Mouse (Mus musculus) forebrain, embryonic 12.5 days (tissue): ENCODE results near the gene Fitm2. TPM values are rescaled to one million over a fixed set of nuclear protein-coding genes. Genes with fewer than 3 reads are reported as not detected.

Experiments
- ATAC-seq: fragments of 200-750 bp; cut with Nextera tagmentation; 2 replicates; pipeline ENCODE4 v1.8.0; 2017; ENCODE audit warnings: moderate TSS enrichment; ENCODE audit not compliant: low FRiP score
- H3K27ac ChIP-seq: fragments of 300-500 bp; sonication (generic); 2 replicates; pipeline ENCODE4 v1.5.1; 2016; ENCODE audit warnings: mild to moderate bottlenecking
- H3K27me3 ChIP-seq: fragments of 300-500 bp; sonication (generic); 2 replicates; pipeline ENCODE4 v1.6.1; 2016; ENCODE audit warnings: mild to moderate bottlenecking
- H3K36me3 ChIP-seq: fragments of 300-500 bp; sonication (generic); replicated peaks from 2 replicates; pipeline ENCODE4 v1.6.1; 2016; ENCODE audit warnings: mild to moderate bottlenecking
- H3K4me1 ChIP-seq: fragments of 300-500 bp; sonication (generic); 2 replicates; pipeline ENCODE4 v1.6.1; 2016
- H3K4me2 ChIP-seq: fragments of 300-500 bp; sonication (generic); 2 replicates; pipeline ENCODE4 v1.6.1; 2016; ENCODE audit warnings: mild to moderate bottlenecking, moderate library complexity
- H3K4me3 ChIP-seq: fragments of 300-500 bp; sonication (generic); replicated peaks from 2 replicates; pipeline ENCODE4 v1.5.1; 2016; ENCODE audit warnings: mild to moderate bottlenecking
- H3K9ac ChIP-seq: fragments of 300-500 bp; sonication (generic); 2 replicates; pipeline ENCODE4 v1.6.1; 2016; ENCODE audit warnings: mild to moderate bottlenecking
- H3K9me3 ChIP-seq: fragments of 300-500 bp; sonication (generic); 2 replicates; pipeline ENCODE4 v1.6.1; 2016
- WGBS: fragments of 180-500 bp; shearing (Covaris S2); methylation state at CpG from one replicate; pipeline ENCODE4 v1.1.7; 2016; 5-methylcytosine and 5-hydroxymethylcytosine counted together
- polyA plus RNA-seq: library from polyadenylated mRNA; unstranded; fragments of >200 nt; fragmentation: Nextera tagmentation; extraction: Ambion mirVana; gene quantifications from 2 replicates; pipeline ENCODE4 v1.2.1, GENCODE M21; 2016

The Fitm2 gene
- polyA plus RNA-seq = 11.5 and 11.7 TPM in 2 replicates

DNA sequence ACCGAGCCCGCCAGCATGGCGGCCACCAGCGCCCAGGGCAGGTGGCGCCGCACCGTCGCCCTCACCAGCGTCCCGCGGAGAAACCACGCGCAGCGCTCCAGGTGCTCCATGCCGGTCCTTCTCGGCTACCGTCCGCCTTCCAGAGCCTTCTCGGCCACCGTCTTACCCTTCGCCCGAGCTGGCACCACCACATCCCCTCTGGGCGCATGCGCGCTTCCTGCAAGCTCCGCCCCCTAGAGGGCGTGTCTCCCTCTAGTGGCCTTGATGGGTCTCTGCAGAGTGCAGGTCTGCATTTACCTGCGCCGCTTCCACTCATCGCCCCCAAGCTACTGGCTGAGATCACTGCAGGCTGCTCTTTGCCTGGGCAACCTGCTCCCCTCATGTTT lies at the start of gene Fitm2:
Gene Fitm2, minus strand, starts transcription at position 164 of the 386 bp plus-strand sequence.
- H3K27ac ChIP-seq = peak within 1 kb of the TSS; percentile 66; the same call in 1 of the 2 replicates
- H3K4me3 ChIP-seq = peak within 1 kb of the TSS; percentile 86
- ATAC-seq = peak; percentile 95
- H3K27me3 ChIP-seq = no peaks in the 10 kb centered on the region
- peak within 1 kb of the TSS; percentile 87 for H3K4me2 ChIP-seq
- under 1% methylated on average over 30 of the region's 30 CpGs for WGBS
- peaks cover 12% of the 10 kb centered on the region for H3K4me1 ChIP-seq
- H3K9me3 ChIP-seq = no peaks in the 10 kb centered on the region
- H3K36me3 ChIP-seq = peaks cover 23% of the 10 kb centered on the region
- H3K9ac ChIP-seq = peak within 1 kb of the TSS; percentile 82

DNA sequence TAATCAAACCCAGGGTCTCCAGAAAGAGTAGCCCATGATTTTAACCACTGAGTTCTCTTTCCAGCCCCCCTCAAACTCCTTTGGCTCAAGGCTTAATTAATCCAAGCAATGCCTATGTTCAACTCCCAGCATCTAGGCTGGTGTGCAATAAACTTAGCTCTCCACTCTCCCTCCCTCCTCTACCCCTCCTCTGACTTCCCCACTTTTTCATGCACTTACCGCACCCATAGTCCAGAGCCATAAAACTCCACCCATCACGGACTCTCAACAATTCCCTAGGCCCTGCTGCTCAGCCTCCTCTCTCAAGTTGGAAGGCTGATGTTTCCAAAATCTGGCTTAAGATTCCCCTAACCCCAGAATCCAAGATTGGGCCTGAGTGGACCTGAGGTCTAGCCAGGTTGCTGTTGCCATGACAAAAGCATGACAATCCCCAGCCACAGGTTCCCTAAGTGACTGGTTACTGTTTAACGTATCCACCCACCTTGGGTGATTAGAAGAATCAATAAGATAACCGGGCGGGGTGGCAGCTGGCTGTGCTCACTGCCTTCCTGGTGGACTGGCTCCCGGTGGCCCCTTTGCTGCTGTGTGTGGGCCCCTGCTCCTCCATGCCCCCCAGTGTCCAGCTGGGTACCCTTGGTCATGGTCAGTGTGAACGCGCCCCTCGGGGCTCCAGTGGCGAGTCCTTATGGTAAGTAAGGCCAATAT lies 34.0 kb upstream of the Fitm2 start, which contains the start of gene Hnf4a:
Gene Hnf4a, plus strand, starts transcription at position 509 of the 705 bp plus-strand sequence.
- ATAC-seq = no peak
- no peak within 1 kb of the TSS for H3K4me3 ChIP-seq
- WGBS = 85% methylated on average over 10 of the region's 10 CpGs
- H3K4me2 ChIP-seq = no peak within 1 kb of the TSS
- H3K9ac ChIP-seq = no peak within 1 kb of the TSS
- no peaks in the 10 kb centered on the region for H3K4me1 ChIP-seq
- H3K27me3 ChIP-seq = no peaks in the 10 kb centered on the region
- no peaks in the 10 kb centered on the region for H3K9me3 ChIP-seq
- no peaks in the 10 kb centered on the region for H3K36me3 ChIP-seq
- H3K27ac ChIP-seq = no peak within 1 kb of the TSS

DNA sequence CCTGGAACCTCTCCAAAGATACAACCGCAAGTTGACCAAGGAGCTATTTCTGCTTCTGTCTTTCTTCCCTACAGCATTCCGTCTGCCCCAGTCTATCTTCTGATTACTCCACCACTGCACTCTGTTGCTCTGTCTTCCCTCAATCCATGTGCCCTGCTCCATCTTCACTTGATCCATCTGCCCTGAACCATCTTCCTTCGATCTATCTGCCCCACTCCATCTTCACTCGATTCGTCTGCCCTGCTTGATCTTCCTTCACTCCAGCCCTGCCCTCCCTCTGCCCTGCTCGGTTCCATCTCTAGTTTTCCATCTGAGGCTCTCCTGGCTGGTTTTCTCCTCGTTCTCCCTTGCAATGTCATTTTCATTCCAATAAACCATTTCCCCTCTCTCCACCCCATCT lies 30.8 kb upstream of the Fitm2 start:
- Histone ChIP-seq H3K9ac (no peak overlapping the region), H3K9me3 (no peaks in the 10 kb centered on the region), H3K4me3 (no peak overlapping the region), H3K36me3 (no peaks in the 10 kb centered on the region), H3K4me2 (no peak overlapping the region), H3K4me1 (no peaks in the 10 kb centered on the region), H3K27me3 (no peaks in the 10 kb centered on the region), H3K27ac (no peak overlapping the region)
- 82% methylated on average over 7 of the region's 7 CpGs for WGBS
- ATAC-seq = no peak

DNA sequence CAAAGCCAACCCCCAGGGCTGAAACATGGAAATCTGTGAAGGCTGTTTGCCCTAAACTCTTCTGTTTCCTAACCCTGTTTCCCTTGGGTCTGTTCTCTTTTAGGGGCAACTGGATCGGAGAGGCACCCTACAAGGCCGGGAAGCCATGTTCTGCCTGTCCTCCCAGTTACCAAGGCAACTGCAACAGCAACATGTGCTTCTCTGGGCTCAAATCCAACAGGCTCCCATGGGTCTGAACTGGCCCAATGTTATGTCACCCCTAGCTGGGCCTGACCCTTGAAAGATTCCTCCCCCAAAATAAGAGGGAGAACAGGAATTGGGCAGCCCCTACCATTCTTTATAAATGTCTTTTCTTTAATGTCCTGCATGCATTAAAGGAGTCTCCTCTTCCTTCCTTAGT lies 29.8 kb upstream of the Fitm2 start:
- ATAC-seq = no peak
- Histone ChIP-seq H3K9me3 (no peaks in the 10 kb centered on the region), H3K9ac (no peak overlapping the region), H3K4me2 (no peak overlapping the region), H3K36me3 (no peaks in the 10 kb centered on the region), H3K4me1 (no peaks in the 10 kb centered on the region), H3K4me3 (no peak overlapping the region), H3K27me3 (no peaks in the 10 kb centered on the region), H3K27ac (no peak overlapping the region)
- 88% methylated on average over 2 of the region's 2 CpGs for WGBS

DNA sequence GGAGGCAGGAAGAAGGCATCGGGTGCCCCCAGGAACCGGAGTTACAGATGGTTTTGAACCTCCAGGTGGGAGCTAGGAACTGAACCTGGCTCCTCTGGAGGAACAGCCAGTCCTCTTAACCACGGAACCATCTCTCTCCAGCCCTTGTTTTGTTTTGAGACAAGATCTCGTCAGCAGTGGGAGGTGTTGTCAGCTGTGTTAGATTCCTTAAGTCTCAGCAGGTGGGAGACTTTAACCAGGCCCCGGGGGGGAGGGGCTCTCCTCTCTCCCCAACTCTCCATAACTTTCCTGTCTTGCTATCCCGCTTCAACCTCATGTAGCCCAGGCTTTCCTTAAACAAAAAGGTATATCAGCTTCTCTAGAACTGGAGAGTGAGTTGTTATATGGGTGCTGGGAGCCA lies 22.0 kb upstream of the Fitm2 start:
- H3K4me1 ChIP-seq = no peaks in the 10 kb centered on the region
- 47% methylated on average over 6 of the region's 6 CpGs for WGBS
- H3K4me3 ChIP-seq = no peak overlapping the region
- H3K36me3 ChIP-seq = no peaks in the 10 kb centered on the region
- H3K4me2 ChIP-seq = no peak overlapping the region
- no peak for ATAC-seq
- no peak overlapping the region for H3K9ac ChIP-seq
- no peaks in the 10 kb centered on the region for H3K9me3 ChIP-seq
- H3K27ac ChIP-seq = no peak overlapping the region
- no peaks in the 10 kb centered on the region for H3K27me3 ChIP-seq

DNA sequence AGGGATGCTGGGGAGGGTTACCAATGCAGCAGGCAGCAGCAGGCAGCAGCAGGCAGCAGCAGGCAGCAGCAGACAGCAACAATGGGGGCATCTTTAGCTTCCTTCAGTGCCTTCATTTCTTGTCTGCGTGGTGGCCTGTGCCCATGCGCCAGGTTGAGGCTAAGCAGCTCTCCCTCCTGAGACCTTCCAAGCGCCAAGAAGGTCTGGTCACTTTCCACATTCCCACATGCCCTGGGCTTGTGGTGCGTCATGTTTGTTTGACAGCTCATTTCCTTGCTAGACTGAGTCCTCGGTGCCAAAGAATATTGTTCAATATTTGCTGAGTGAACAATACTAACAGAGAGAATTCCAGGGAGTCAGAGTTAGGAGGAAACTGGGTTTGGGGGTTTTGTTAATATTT lies 21.5 kb upstream of the Fitm2 start:
- WGBS = 64% methylated on average over 5 of the region's 5 CpGs
- Histone ChIP-seq H3K36me3 (no peaks in the 10 kb centered on the region), H3K9me3 (no peaks in the 10 kb centered on the region), H3K4me2 (no peak overlapping the region), H3K27me3 (no peaks in the 10 kb centered on the region), H3K4me1 (no peaks in the 10 kb centered on the region), H3K4me3 (no peak overlapping the region), H3K27ac (no peak overlapping the region), H3K9ac (no peak overlapping the region)
- no peak for ATAC-seq

DNA sequence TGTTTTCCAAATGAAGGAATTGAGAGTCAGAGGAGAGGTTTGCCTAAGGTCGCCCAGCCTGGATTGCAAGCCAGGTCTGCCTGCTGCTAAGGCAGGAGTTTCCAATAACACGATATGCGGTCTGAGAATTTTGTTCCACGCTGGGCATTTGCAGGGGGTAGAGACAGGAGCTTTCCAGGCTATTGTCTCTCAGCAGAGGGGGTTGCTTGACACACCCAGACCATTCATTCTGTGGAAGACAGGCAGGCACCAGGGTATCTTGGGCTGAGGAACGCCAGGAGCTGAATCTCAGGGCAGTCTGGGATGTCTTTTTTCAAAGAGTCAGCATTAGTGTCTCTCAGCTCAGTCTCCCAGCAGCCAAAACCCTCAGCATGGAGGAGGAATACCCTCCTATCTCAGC lies 20.6 kb upstream of the Fitm2 start:
- no peaks in the 10 kb centered on the region for H3K36me3 ChIP-seq
- no peak overlapping the region for H3K4me2 ChIP-seq
- H3K27me3 ChIP-seq = no peaks in the 10 kb centered on the region
- no peak overlapping the region for H3K4me3 ChIP-seq
- WGBS = 22% methylated on average over 5 of the region's 5 CpGs
- no peaks in the 10 kb centered on the region for H3K4me1 ChIP-seq
- H3K27ac ChIP-seq = no peak overlapping the region
- no peak overlapping the region for H3K9ac ChIP-seq
- no peak for ATAC-seq
- H3K9me3 ChIP-seq = no peaks in the 10 kb centered on the region

DNA sequence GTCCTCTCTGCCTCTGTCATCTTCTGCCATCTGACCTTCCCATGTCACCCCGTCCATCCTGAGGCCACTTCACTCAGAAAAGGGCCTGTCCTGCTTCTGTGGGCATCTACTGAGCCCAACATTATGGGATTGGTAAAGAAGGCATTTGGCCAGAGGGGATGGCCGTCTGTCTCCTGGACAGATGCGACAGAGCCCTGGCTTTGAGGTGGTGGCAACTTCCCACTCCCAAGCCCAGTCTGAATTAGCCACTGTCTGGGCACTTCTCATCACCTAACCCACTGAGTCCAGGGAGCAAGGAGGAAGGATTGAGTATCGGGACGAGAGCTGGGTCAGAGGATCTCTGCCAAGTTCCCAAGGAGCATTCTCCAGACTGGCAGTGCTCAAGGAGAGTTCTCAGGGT lies 19.6 kb upstream of the Fitm2 start, which contains the start of gene R3hdml:
Gene R3hdml, plus strand, starts transcription at position 301 of the 400 bp plus-strand sequence.
- Histone ChIP-seq H3K4me2 (no peak within 1 kb of the TSS), H3K9ac (no peak within 1 kb of the TSS)

DNA sequence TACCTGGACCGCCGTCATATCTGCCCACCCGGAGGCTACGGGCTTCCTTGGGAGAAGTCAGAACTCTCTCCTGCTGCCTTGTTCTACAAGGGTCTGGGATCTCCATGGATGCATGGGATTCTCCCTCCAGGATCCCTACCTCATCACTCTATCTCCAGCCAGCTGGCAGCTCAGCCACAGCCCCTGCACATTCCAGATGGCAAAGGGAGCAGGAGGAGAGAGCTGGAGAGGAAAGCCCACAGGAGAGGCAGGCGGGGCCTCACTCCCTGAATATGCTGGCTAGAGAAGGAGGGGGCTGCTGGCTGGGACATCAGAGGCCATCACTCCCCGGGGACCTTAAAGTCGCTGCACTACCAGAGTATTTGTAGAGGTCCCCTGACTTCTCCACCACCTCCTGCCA lies 18.9 kb upstream of the Fitm2 start:
- H3K4me1 ChIP-seq = no peaks in the 10 kb centered on the region
- H3K27ac ChIP-seq = no peak overlapping the region
- no peak overlapping the region for H3K4me3 ChIP-seq
- H3K4me2 ChIP-seq = no peak overlapping the region
- no peaks in the 10 kb centered on the region for H3K36me3 ChIP-seq
- no peak for ATAC-seq
- no peak overlapping the region for H3K9ac ChIP-seq
- H3K9me3 ChIP-seq = no peaks in the 10 kb centered on the region
- 64% methylated on average over 7 of the region's 7 CpGs for WGBS
- H3K27me3 ChIP-seq = no peaks in the 10 kb centered on the region

More for the DNA sequence above, 19.6 kb upstream of the Fitm2 start, which contains the start of gene R3hdml:
- Histone ChIP-seq H3K4me3 (no peak within 1 kb of the TSS), H3K36me3 (no peaks in the 10 kb centered on the region), H3K27me3 (no peaks in the 10 kb centered on the region), H3K27ac (no peak within 1 kb of the TSS), H3K4me1 (no peaks in the 10 kb centered on the region), H3K9me3 (no peaks in the 10 kb centered on the region)
- WGBS = 74% methylated on average over 5 of the region's 5 CpGs
- ATAC-seq = no peak

DNA sequence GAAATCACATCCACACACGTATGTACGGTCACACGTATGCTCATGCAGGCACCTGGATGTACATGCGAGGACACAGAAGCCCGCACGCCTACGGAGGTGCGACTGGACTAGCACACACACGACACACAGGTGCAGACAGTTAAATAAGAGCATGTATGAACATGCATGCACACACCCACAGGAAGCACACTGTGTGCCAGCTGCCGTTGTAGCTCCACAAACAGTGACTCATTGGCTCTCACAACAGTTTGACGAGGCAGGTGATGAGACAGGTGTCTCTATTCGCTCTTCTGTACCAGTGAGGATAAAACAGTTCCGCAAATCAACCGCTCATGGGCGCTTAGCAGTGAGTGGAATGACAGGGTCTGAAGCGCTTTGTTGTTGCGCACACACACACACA lies 18.2 kb upstream of the Fitm2 start:
- no peak overlapping the region for H3K4me2 ChIP-seq
- H3K36me3 ChIP-seq = no peaks in the 10 kb centered on the region
- no peak overlapping the region for H3K27ac ChIP-seq
- H3K4me1 ChIP-seq = no peaks in the 10 kb centered on the region
- no peaks in the 10 kb centered on the region for H3K9me3 ChIP-seq
- no peak overlapping the region for H3K9ac ChIP-seq
- no peak for ATAC-seq
- H3K27me3 ChIP-seq = no peaks in the 10 kb centered on the region
- no peak overlapping the region for H3K4me3 ChIP-seq
- WGBS = 93% methylated on average over 17 of the region's 17 CpGs

DNA sequence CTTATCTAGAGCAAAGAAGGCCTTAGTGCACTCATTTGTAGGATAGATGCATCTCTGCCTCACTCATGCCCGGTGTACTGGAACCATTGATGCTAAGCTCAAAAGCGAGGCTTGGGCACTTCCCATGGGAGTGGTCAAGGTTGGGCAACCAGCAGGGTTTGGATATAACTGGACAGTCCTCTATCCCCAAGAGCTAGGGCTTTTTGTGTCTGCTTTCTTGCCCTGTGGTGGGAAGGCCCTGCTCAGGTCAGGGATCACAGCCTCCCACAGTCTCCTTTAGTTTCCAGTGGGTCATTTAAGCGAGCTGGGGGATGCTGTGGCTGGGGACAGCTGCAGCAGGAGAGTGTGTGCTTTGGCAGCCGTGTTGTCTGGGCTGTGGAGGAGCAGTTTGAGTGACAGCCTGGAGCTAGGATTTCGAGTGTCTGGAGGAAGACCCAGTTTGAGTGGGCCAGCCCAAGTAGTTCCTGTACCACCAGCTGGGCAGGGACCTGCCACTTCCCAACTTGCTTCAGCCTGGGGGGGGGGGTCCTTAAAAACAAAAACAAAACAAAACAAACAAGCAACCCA lies 17.4 kb upstream of the Fitm2 start:
- WGBS = 57% methylated on average over 5 of the region's 5 CpGs
- ATAC-seq = no peak
- H3K27me3 ChIP-seq = no peaks in the 10 kb centered on the region

DNA sequence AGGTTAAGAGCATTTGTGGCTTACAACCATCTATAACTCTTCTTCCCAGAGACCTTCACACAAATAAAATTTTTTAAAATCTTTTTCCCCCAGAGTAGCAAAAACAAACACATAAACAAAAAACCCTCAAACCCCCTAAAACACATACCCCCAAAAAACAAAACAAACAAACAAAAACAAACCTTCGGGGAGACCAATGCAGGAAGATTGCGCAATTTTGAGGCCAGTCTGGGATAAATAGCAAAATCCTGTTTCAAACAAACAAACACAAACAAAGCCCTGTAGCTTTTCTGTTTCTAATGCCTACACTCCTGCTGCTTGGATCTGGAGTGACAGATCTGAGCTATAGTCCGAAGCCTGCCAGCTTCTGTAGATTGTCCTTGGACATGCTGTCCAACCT lies 14.9 kb upstream of the Fitm2 start:
- no peak for ATAC-seq
- WGBS = 92% methylated on average over 3 of the region's 3 CpGs
- no peak overlapping the region for H3K9ac ChIP-seq
- H3K27me3 ChIP-seq = peaks cover 7% of the 10 kb centered on the region; the same call in 1 of the 2 replicates
- H3K4me2 ChIP-seq = no peak overlapping the region
- H3K36me3 ChIP-seq = no peaks in the 10 kb centered on the region
- no peaks in the 10 kb centered on the region for H3K4me1 ChIP-seq
- H3K27ac ChIP-seq = no peak overlapping the region
- no peak overlapping the region for H3K4me3 ChIP-seq
- no peaks in the 10 kb centered on the region for H3K9me3 ChIP-seq

More for the DNA sequence above, 17.4 kb upstream of the Fitm2 start:
- H3K27ac ChIP-seq = no peak overlapping the region
- H3K4me1 ChIP-seq = no peaks in the 10 kb centered on the region
- H3K36me3 ChIP-seq = no peaks in the 10 kb centered on the region
- no peak overlapping the region for H3K4me3 ChIP-seq
- no peak overlapping the region for H3K9ac ChIP-seq
- H3K4me2 ChIP-seq = no peak overlapping the region
- no peaks in the 10 kb centered on the region for H3K9me3 ChIP-seq
